Mouse (Mus musculus) cortical plate, adult 2 months (tissue): ENCODE data around the gene Myh1. TPM values are rescaled to one million over a fixed set of nuclear protein-coding genes. Genes with fewer than 3 reads are reported as not detected.

ENCODE experiments used
- H3K27ac ChIP-seq: fragments of 200-500 bp; 2 replicates; pipeline ENCODE4 v1.5.1; 2012; ENCODE audit warnings: low read length, control low read depth, inconsistent platforms; ENCODE audit not compliant: insufficient read depth
- H3K4me1 ChIP-seq: fragments of 200-500 bp; 2 replicates; pipeline ENCODE4 v1.6.1; 2011; ENCODE audit warnings: low read length; ENCODE audit not compliant: control insufficient read depth, insufficient read depth
- H3K4me3 ChIP-seq: fragments of 200-500 bp; 2 replicates; pipeline ENCODE4 v1.5.1; 2011; ENCODE audit warnings: mild to moderate bottlenecking, low read length, control low read depth; ENCODE audit not compliant: insufficient read depth
- CTCF ChIP-seq: fragments of 200-500 bp; IDR thresholded peaks from 2 replicates; pipeline ENCODE4 v1.5.1; 2011; ENCODE audit warnings: mild to moderate bottlenecking, control low read depth, low read length; ENCODE audit not compliant: insufficient read depth; ENCODE audit errors: extremely low read depth
- POLR2A ChIP-seq: fragments of 200-500 bp; IDR thresholded peaks from 2 replicates; pipeline ENCODE4 v1.6.1; 2011; ENCODE audit warnings: mild to moderate bottlenecking, low read length, control low read depth; ENCODE audit not compliant: insufficient read depth; ENCODE audit errors: extremely low read depth
- polyA plus RNA-seq: library from polyadenylated mRNA; depleted of rRNA; stranded (reverse); fragments of >200 nt; gene quantifications from 2 replicates; pipeline ENCODE4 v1.2.3, GENCODE M21; 2012; rRNA removed

Myh1 gene
- 0.23 and 0.32 TPM in 2 replicates for polyA plus RNA-seq

GRCm38 (mm10) chr11:67199752-67200151 is at the start of gene Myh1:
Gene Myh1, plus strand, starts transcription at chr11:67200052.
- TF ChIP-seq CTCF (no peak), POLR2A (no peak)
- Histone ChIP-seq H3K4me3 (no peak within 1 kb of the TSS), H3K4me1 (no peaks in the 10 kb centered on the region), H3K27ac (no peak within 1 kb of the TSS)

- no peaks in the 10 kb centered on the region for H3K4me1 ChIP-seq
- TF ChIP-seq POLR2A, result no peak
- TF ChIP-seq CTCF, result no peak
- no peak overlapping the region for H3K27ac ChIP-seq
Measured at GRCm38 (mm10) chr11:67150237-67150636, 49.6 kb upstream of the Myh1 start.

GRCm38 (mm10) chr11:67151159-67151558 is 48.7 kb upstream of the Myh1 start:
- Histone ChIP-seq H3K4me1 (no peaks in the 10 kb centered on the region), H3K4me3 (no peak overlapping the region), H3K27ac (no peak overlapping the region)
- no peak for TF ChIP-seq POLR2A
- no peak for TF ChIP-seq CTCF

More at GRCm38 (mm10) chr11:67150237-67150636, 49.6 kb upstream of the Myh1 start:
- no peak overlapping the region for H3K4me3 ChIP-seq

GRCm38 (mm10) chr11:67151651-67152630 is 47.9 kb upstream of the Myh1 start:
- no peak for TF ChIP-seq CTCF
- TF ChIP-seq POLR2A, result no peak
- no peak overlapping the region for H3K4me3 ChIP-seq
- no peaks in the 10 kb centered on the region for H3K4me1 ChIP-seq
- no peak overlapping the region for H3K27ac ChIP-seq

GRCm38 (mm10) chr11:67153123-67153522 is 46.7 kb upstream of the Myh1 start:
- no peaks in the 10 kb centered on the region for H3K4me1 ChIP-seq
- no peak overlapping the region for H3K27ac ChIP-seq
- TF ChIP-seq CTCF, result no peak
- no peak overlapping the region for H3K4me3 ChIP-seq

GRCm38 (mm10) chr11:67153843-67154242 is 46.0 kb upstream of the Myh1 start:
- H3K27ac ChIP-seq, result no peak overlapping the region
- no peaks in the 10 kb centered on the region for H3K4me1 ChIP-seq
- no peak overlapping the region for H3K4me3 ChIP-seq
- no peak for TF ChIP-seq POLR2A
- no peak for TF ChIP-seq CTCF

GRCm38 (mm10) chr11:67155650-67156049 is 44.2 kb upstream of the Myh1 start:
- TF ChIP-seq POLR2A (no peak), CTCF (no peak)
- H3K27ac ChIP-seq, result no peak overlapping the region
- no peaks in the 10 kb centered on the region for H3K4me1 ChIP-seq
- no peak overlapping the region for H3K4me3 ChIP-seq

- no peak overlapping the region for H3K27ac ChIP-seq
- no peaks in the 10 kb centered on the region for H3K4me1 ChIP-seq
- no peak for TF ChIP-seq CTCF
- no peak for TF ChIP-seq POLR2A
- H3K4me3 ChIP-seq, result no peak overlapping the region
Measured at GRCm38 (mm10) chr11:67160131-67160530, 39.7 kb upstream of the Myh1 start.

GRCm38 (mm10) chr11:67163701-67164100 is 36.2 kb upstream of the Myh1 start:
- TF ChIP-seq CTCF (no peak), POLR2A (no peak)
- H3K4me3 ChIP-seq, result no peak overlapping the region
- no peaks in the 10 kb centered on the region for H3K4me1 ChIP-seq
- peak overlapping the region; percentile 40 for H3K27ac ChIP-seq

- Histone ChIP-seq H3K4me3 (no peak overlapping the region), H3K4me1 (no peaks in the 10 kb centered on the region), H3K27ac (no peak overlapping the region)
- TF ChIP-seq POLR2A (no peak), CTCF (no peak)
Measured at GRCm38 (mm10) chr11:67164851-67165250, 35.0 kb upstream of the Myh1 start.
